Mouse (Mus musculus): ENCODE measurements around the gene Cdkal1. TPM values are rescaled to one million over a fixed set of nuclear protein-coding genes. Genes with fewer than 3 reads are reported as not detected.

Gene Cdkal1
- polyA plus RNA-seq, 1 experiment from 2014 or later: 31.8 TPM

DNA sequence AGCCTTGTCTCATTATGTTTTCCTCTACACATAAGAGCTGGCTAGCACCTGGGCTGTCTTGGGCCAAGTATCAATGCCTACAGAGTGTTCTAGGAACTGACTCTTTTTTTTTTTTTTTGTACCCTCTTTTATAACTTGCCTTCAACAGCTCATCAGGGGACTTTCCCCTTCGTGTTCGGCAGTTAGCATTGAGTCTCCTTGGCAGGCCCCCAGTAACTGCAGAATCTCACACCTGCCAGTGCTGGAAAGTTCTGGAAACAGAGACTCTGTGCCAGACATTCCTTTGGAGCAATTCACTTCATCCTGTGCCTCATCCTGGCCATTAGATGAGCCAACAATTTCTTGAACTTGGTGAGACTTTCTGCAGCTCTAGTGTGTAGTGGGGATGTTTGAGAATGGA, 652.9 kb downstream of the Cdkal1 start:
- peak; percentile 83 for ATAC-seq (ENCODE audit: insufficient number of reproducible peaks, low FRiP score, low TSS enrichment, low read depth)
- peaks cover 4% of the 10 kb centered on the region; the same call in 1 of the 2 replicates for H3K4me1 ChIP-seq
- no peak overlapping the region for H3K4me2 ChIP-seq
- peak overlapping the region; percentile 61 for H3K27ac ChIP-seq
- no peak overlapping the region for H3K4me3 ChIP-seq
- no peak overlapping the region for H3K9ac ChIP-seq
- no peaks in the 10 kb centered on the region for H3K27me3 ChIP-seq
- H3K9me3 ChIP-seq: no peaks in the 10 kb centered on the region
- WGBS: 23% methylated on average over 2 of the region's 2 CpGs
- H3K36me3 ChIP-seq: no peaks in the 10 kb centered on the region

- no peak overlapping the region for H3K4me2 ChIP-seq
- no peaks in the 10 kb centered on the region for H3K9me3 ChIP-seq
- H3K36me3 ChIP-seq: no peaks in the 10 kb centered on the region
- no peak for ATAC-seq (ENCODE audit: insufficient number of reproducible peaks, low FRiP score, low TSS enrichment, low read depth)
- H3K27ac ChIP-seq: no peak overlapping the region
- no peaks in the 10 kb centered on the region for H3K27me3 ChIP-seq
- H3K9ac ChIP-seq: no peak overlapping the region
- H3K4me3 ChIP-seq: no peak overlapping the region
- 63% methylated on average over 6 of the region's 6 CpGs for WGBS
- H3K4me1 ChIP-seq: peaks cover 15% of the 10 kb centered on the region; the same call in 1 of the 2 replicates
Measured at GRCm38 (mm10) chr13:29199679-29200078, 655.8 kb downstream of the Cdkal1 start.

- H3K27me3 ChIP-seq: no peaks in the 10 kb centered on the region
- H3K4me2 ChIP-seq: no peak overlapping the region
- no peaks in the 10 kb centered on the region for H3K9me3 ChIP-seq
- H3K4me1 ChIP-seq: peaks cover 12% of the 10 kb centered on the region; the same call in 1 of the 2 replicates
- H3K9ac ChIP-seq: no peak overlapping the region
- 64% methylated on average over 9 of the region's 9 CpGs for WGBS
- H3K36me3 ChIP-seq: no peaks in the 10 kb centered on the region
- no peak for ATAC-seq (ENCODE audit: insufficient number of reproducible peaks, low FRiP score, low TSS enrichment, low read depth)
- no peak overlapping the region for H3K4me3 ChIP-seq
- H3K27ac ChIP-seq: no peak overlapping the region
Measured at GRCm38 (mm10) chr13:29196798-29197498, 658.5 kb downstream of the Cdkal1 start.

- WGBS: 47% methylated on average over 4 of the region's 4 CpGs
- H3K9me3 ChIP-seq: no peaks in the 10 kb centered on the region
- H3K27ac ChIP-seq: no peak overlapping the region
- no peaks in the 10 kb centered on the region for H3K36me3 ChIP-seq
- H3K4me1 ChIP-seq: peaks cover 12% of the 10 kb centered on the region; the same call in 1 of the 2 replicates
- H3K4me3 ChIP-seq: no peak overlapping the region
- H3K27me3 ChIP-seq: no peaks in the 10 kb centered on the region
- ATAC-seq (ENCODE audit: insufficient number of reproducible peaks, low FRiP score, low TSS enrichment, low read depth): no peak
- H3K4me2 ChIP-seq: no peak overlapping the region
- H3K9ac ChIP-seq: no peak overlapping the region
Measured at GRCm38 (mm10) chr13:29195722-29196121, 659.8 kb downstream of the Cdkal1 start.

DNA sequence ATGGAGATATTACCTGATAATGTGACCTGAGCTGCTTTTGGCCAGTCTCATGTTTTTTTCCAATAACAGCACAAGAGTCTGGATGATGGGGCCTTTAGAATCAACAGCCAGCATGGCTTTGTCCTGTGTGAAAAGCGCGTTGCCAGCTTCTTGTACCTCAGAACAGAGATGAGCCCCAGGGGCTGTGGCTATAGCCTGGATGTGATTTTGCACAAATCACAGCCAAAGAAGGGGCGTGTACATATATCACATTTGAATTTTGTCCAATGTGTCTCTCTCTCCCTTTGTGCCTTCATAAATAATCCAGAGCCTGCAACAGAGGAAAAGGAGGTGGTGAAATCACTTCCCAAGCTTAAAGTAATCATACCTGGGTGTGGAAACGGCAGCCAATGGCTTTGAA, 660.5 kb downstream of the Cdkal1 start:
- H3K27ac ChIP-seq: no peak overlapping the region
- no peak overlapping the region for H3K4me2 ChIP-seq
- no peak for ATAC-seq (ENCODE audit: insufficient number of reproducible peaks, low FRiP score, low TSS enrichment, low read depth)
- H3K36me3 ChIP-seq: no peaks in the 10 kb centered on the region
- H3K9ac ChIP-seq: no peak overlapping the region
- no peaks in the 10 kb centered on the region for H3K27me3 ChIP-seq
- WGBS: 44% methylated on average over 4 of the region's 4 CpGs
- H3K4me3 ChIP-seq: no peak overlapping the region
- H3K4me1 ChIP-seq: peaks cover 12% of the 10 kb centered on the region; the same call in 1 of the 2 replicates
- no peaks in the 10 kb centered on the region for H3K9me3 ChIP-seq

- Histone ChIP-seq H3K9ac (no peak overlapping the region), H3K9me3 (no peaks in the 10 kb centered on the region), H3K4me2 (no peak overlapping the region), H3K4me3 (no peak overlapping the region), H3K36me3 (no peaks in the 10 kb centered on the region), H3K4me1 (peaks cover 12% of the 10 kb centered on the region; the same call in 1 of the 2 replicates), H3K27me3 (no peaks in the 10 kb centered on the region), H3K27ac (no peak overlapping the region)
- 71% methylated on average over 3 of the region's 3 CpGs for WGBS
- ATAC-seq (ENCODE audit: insufficient number of reproducible peaks, low FRiP score, low TSS enrichment, low read depth): no peak
Measured at GRCm38 (mm10) chr13:29192697-29193096, 662.8 kb downstream of the Cdkal1 start.

DNA sequence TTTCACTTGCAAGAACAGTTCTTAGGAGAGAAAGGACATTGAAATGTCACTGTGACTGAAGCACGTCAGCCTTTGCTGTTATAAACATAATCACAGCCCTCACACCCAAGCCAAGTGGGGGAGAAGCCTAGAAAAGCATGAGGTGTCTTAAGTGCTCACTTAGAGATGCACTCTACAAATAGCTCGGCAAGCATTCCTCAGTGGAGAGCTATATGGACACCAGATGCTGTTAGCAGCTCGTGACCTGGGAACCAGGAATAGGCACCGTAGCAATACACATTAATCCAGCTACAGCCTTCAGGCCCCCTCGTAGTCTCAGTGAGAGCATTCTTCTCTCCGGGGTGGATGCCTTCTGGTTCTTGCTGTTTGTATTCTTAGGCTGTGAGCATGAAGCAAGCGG, 664.9 kb downstream of the Cdkal1 start:
- H3K9ac ChIP-seq: no peak overlapping the region
- H3K27ac ChIP-seq: no peak overlapping the region
- WGBS: 58% methylated on average over 7 of the region's 7 CpGs
- H3K27me3 ChIP-seq: no peaks in the 10 kb centered on the region
- no peaks in the 10 kb centered on the region for H3K36me3 ChIP-seq
- no peak overlapping the region for H3K4me2 ChIP-seq
- H3K9me3 ChIP-seq: no peaks in the 10 kb centered on the region
- no peak for ATAC-seq (ENCODE audit: insufficient number of reproducible peaks, low FRiP score, low TSS enrichment, low read depth)
- H3K4me3 ChIP-seq: no peak overlapping the region
- H3K4me1 ChIP-seq: peaks cover 9% of the 10 kb centered on the region; the same call in 1 of the 2 replicates

DNA sequence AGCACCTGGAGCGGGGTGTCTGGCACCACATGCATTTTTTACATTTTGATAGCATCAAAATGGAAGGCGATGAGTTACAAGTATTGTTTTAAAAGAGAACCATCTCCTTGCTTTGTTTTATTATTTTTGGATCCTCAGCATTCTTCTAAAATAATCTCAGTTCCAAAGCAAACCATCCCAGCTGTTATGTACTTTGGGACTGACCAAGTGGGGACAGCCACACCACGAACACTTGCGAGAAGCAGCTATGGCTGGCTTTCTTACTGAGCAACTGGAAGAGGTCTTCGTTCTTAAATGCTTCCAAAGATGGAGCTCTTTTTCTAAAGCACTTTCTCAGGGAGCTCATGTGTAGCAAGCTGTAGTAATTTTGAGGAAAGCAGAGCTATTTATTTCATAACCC, 668.7 kb downstream of the Cdkal1 start:
- Histone ChIP-seq H3K4me1 (peaks cover 6% of the 10 kb centered on the region; the same call in 1 of the 2 replicates), H3K4me3 (no peak overlapping the region), H3K27ac (no peak overlapping the region), H3K9me3 (no peaks in the 10 kb centered on the region), H3K9ac (no peak overlapping the region), H3K36me3 (no peaks in the 10 kb centered on the region), H3K4me2 (no peak overlapping the region), H3K27me3 (no peaks in the 10 kb centered on the region)
- ATAC-seq (ENCODE audit: insufficient number of reproducible peaks, low FRiP score, low TSS enrichment, low read depth): no peak
- WGBS: 87% methylated on average over 5 of the region's 5 CpGs

GRCm38 (mm10) chr13:29185545-29185944, 669.9 kb downstream of the Cdkal1 start:
- H3K9me3 ChIP-seq: no peaks in the 10 kb centered on the region
- H3K9ac ChIP-seq: no peak overlapping the region
- no peaks in the 10 kb centered on the region for H3K27me3 ChIP-seq
- H3K4me1 ChIP-seq: peaks cover 6% of the 10 kb centered on the region; the same call in 1 of the 2 replicates
- ATAC-seq (ENCODE audit: insufficient number of reproducible peaks, low FRiP score, low TSS enrichment, low read depth): no peak
- no peak overlapping the region for H3K27ac ChIP-seq
- H3K36me3 ChIP-seq: no peaks in the 10 kb centered on the region
- no peak overlapping the region for H3K4me2 ChIP-seq
- 49% methylated on average over 4 of the region's 4 CpGs for WGBS
- H3K4me3 ChIP-seq: no peak overlapping the region

DNA sequence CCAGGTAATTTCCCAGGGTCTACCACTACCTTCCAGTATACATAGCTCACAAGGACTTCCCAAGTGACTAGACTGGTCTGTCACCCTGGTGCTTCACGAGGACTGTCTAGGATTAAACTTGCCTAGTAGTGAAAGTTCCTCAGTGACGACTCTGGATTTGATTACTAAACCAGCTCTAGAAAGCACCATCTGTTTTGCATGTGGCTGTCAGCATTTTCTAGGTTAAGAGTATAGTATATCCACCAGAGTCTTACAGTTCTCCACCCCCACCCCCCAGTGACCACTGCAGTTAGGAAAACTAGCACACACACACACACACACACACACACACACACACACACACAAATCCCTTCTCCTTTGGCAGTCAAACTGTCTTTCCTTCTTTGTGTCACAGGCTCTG, 670.9 kb downstream of the Cdkal1 start:
- no peaks in the 10 kb centered on the region for H3K9me3 ChIP-seq
- ATAC-seq (ENCODE audit: insufficient number of reproducible peaks, low FRiP score, low TSS enrichment, low read depth): no peak
- no peaks in the 10 kb centered on the region for H3K36me3 ChIP-seq
- H3K27ac ChIP-seq: no peak overlapping the region
- H3K4me2 ChIP-seq: no peak overlapping the region
- no peak overlapping the region for H3K9ac ChIP-seq
- WGBS: 20% methylated on average over 2 of the region's 2 CpGs
- no peaks in the 10 kb centered on the region for H3K27me3 ChIP-seq
- peaks cover 6% of the 10 kb centered on the region; the same call in 1 of the 2 replicates for H3K4me1 ChIP-seq
- H3K4me3 ChIP-seq: no peak overlapping the region

DNA sequence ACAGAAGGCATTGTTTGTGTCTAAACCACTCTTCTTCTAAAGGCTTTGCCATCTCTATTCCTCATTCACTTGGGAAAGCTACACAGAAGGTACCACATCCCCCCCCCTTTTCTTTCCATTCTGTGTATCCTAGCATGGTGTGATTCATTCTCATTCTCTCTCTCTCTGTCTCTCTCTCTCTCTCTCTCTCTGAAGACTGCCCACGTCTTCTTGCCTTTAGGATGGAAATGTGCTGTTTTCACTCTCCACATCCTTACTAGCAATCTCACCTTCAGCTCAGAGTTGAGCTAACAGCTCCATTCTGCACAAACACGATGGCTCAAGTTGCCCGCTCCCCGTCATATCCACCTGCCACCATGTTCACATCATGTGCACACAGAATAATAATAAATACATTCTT, 675.6 kb downstream of the Cdkal1 start:
- 92% methylated on average over 4 of the region's 4 CpGs for whole genome bisulfite sequencing
- H3K27me3 ChIP-seq: no peaks in the 10 kb centered on the region
- H3K27ac ChIP-seq: no peak overlapping the region
- peaks cover 9% of the 10 kb centered on the region for H3K4me1 ChIP-seq
- no peaks in the 10 kb centered on the region for H3K36me3 ChIP-seq
- no peak overlapping the region for H3K4me2 ChIP-seq
- no peak for ATAC-seq (ENCODE audit: insufficient number of reproducible peaks, low FRiP score, low TSS enrichment, low read depth)
- H3K4me3 ChIP-seq: no peak overlapping the region
- H3K9ac ChIP-seq: no peak overlapping the region
- no peaks in the 10 kb centered on the region for H3K9me3 ChIP-seq

GRCm38 (mm10) chr13:29179260-29179659, 676.2 kb downstream of the Cdkal1 start:
- Histone ChIP-seq H3K9me3 (no peaks in the 10 kb centered on the region), H3K4me1 (peaks cover 9% of the 10 kb centered on the region), H3K27me3 (no peaks in the 10 kb centered on the region), H3K4me2 (no peak overlapping the region), H3K9ac (no peak overlapping the region), H3K4me3 (no peak overlapping the region), H3K27ac (no peak overlapping the region), H3K36me3 (no peaks in the 10 kb centered on the region)
- WGBS: 76% methylated on average over 4 of the region's 4 CpGs
- ATAC-seq (ENCODE audit: insufficient number of reproducible peaks, low FRiP score, low TSS enrichment, low read depth): no peak

All from limb, embryonic 15.5 days (tissue).